Mouse (Mus musculus): ENCODE measurements at regions not wholly inside any gene's neighbourhood (a gene's known extent, or its start where the extent isn't known, plus 50 kb on each side); places are given as distances from the start of the nearest gene placed in this dataset.

- Histone ChIP-seq H3K27me3 (replicated peaks; ENCODE audit: control insufficient read depth, insufficient read depth, low read length) (no peaks in the 10 kb centered on the region), H3K4me1 (replicated peaks; ENCODE audit: control insufficient read depth, insufficient read depth, low read length) (no peaks in the 10 kb centered on the region; the same call in 1 of the 2 replicates), H3K9me3 (ENCODE audit: control insufficient read depth, low read length) (no peaks in the 10 kb centered on the region), H3K4me3 (ENCODE audit: low read depth, low read length) (no peak overlapping the region), H3K9ac (ENCODE audit: low read length) (no peak overlapping the region), H3K27ac (ENCODE audit: low read depth) (no peak overlapping the region), H3K4me2 (ENCODE audit: low read length) (no peak overlapping the region), H3K36me3 (ENCODE audit: control insufficient read depth, insufficient read depth, low read length) (no peaks in the 10 kb centered on the region)
- DNase-seq (ENCODE audit: low spot score): no peak
- no peak for ATAC-seq (replicated peaks; ENCODE audit: low FRiP score, low TSS enrichment, low read depth)
- 71% methylated on average over 6 of the region's 6 CpGs for WGBS
Measured at GRCm38 (mm10) chr14:62167090-62167489, 125.3 kb upstream of the Rnaseh2b start.

- H3K9me3 ChIP-seq (ENCODE audit: control insufficient read depth, low read length): no peaks in the 10 kb centered on the region
- H3K36me3 ChIP-seq (ENCODE audit: control insufficient read depth, insufficient read depth, low read length): no peaks in the 10 kb centered on the region
- 48% methylated on average over 6 of the region's 6 CpGs for WGBS
- DNase-seq (ENCODE audit: low spot score) (no peak), ATAC-seq (replicated peaks; ENCODE audit: low FRiP score, low TSS enrichment, low read depth) (no peak)
- H3K27me3 ChIP-seq (replicated peaks; ENCODE audit: control insufficient read depth, insufficient read depth, low read length): no peaks in the 10 kb centered on the region
- H3K27ac ChIP-seq (ENCODE audit: low read depth): no peak overlapping the region
- no peaks in the 10 kb centered on the region; the same call in 1 of the 2 replicates for H3K4me1 ChIP-seq (replicated peaks; ENCODE audit: control insufficient read depth, insufficient read depth, low read length)
- no peak overlapping the region for H3K4me2 ChIP-seq (ENCODE audit: low read length)
- no peak overlapping the region for H3K9ac ChIP-seq (ENCODE audit: low read length)
- no peak overlapping the region for H3K4me3 ChIP-seq (ENCODE audit: low read depth, low read length)
Measured at GRCm38 (mm10) chr14:62168711-62169110, 123.7 kb upstream of the Rnaseh2b start.

- Histone ChIP-seq H3K27me3 (replicated peaks; ENCODE audit: control insufficient read depth, insufficient read depth, low read length) (no peaks in the 10 kb centered on the region), H3K9ac (ENCODE audit: low read length) (no peak overlapping the region), H3K4me1 (replicated peaks; ENCODE audit: control insufficient read depth, insufficient read depth, low read length) (no peaks in the 10 kb centered on the region; the same call in 1 of the 2 replicates), H3K4me3 (ENCODE audit: low read depth, low read length) (no peak overlapping the region), H3K36me3 (ENCODE audit: control insufficient read depth, insufficient read depth, low read length) (no peaks in the 10 kb centered on the region), H3K4me2 (ENCODE audit: low read length) (no peak overlapping the region), H3K27ac (ENCODE audit: low read depth) (no peak overlapping the region), H3K9me3 (ENCODE audit: control insufficient read depth, low read length) (no peaks in the 10 kb centered on the region)
- WGBS: 76% methylated on average over 5 of the region's 5 CpGs
- DNase-seq (ENCODE audit: low spot score): no peak
- ATAC-seq (replicated peaks; ENCODE audit: low FRiP score, low TSS enrichment, low read depth): no peak
Measured at GRCm38 (mm10) chr14:62170385-62170784, 122.0 kb upstream of the Rnaseh2b start.

- WGBS: 75% methylated on average over 15 of the region's 15 CpGs
- no peaks in the 10 kb centered on the region for H3K9me3 ChIP-seq (ENCODE audit: control insufficient read depth, low read length)
Measured at GRCm38 (mm10) chr14:62171256-62172047, 120.9 kb upstream of the Rnaseh2b start.

GRCm38 (mm10) chr14:62173835-62174530 is 118.4 kb upstream of the Rnaseh2b start:
- H3K27ac ChIP-seq (ENCODE audit: low read depth): no peak overlapping the region

More at GRCm38 (mm10) chr14:62171256-62172047, 120.9 kb upstream of the Rnaseh2b start:
- no peak for ATAC-seq (replicated peaks; ENCODE audit: low FRiP score, low TSS enrichment, low read depth)
- Histone ChIP-seq H3K4me3 (ENCODE audit: low read depth, low read length) (no peak overlapping the region), H3K36me3 (ENCODE audit: control insufficient read depth, insufficient read depth, low read length) (no peaks in the 10 kb centered on the region), H3K4me2 (ENCODE audit: low read length) (no peak overlapping the region), H3K9ac (ENCODE audit: low read length) (no peak overlapping the region), H3K4me1 (replicated peaks; ENCODE audit: control insufficient read depth, insufficient read depth, low read length) (no peaks in the 10 kb centered on the region; the same call in 1 of the 2 replicates), H3K27me3 (replicated peaks; ENCODE audit: control insufficient read depth, insufficient read depth, low read length) (no peaks in the 10 kb centered on the region), H3K27ac (ENCODE audit: low read depth) (no peak overlapping the region)
- DNase-seq (ENCODE audit: low spot score): no peak

GRCm38 (mm10) chr14:62175384-62176048 is 116.9 kb upstream of the Rnaseh2b start:
- Histone ChIP-seq H3K36me3 (ENCODE audit: control insufficient read depth, insufficient read depth, low read length) (no peaks in the 10 kb centered on the region), H3K9me3 (ENCODE audit: control insufficient read depth, low read length) (no peaks in the 10 kb centered on the region), H3K27ac (ENCODE audit: low read depth) (no peak overlapping the region), H3K4me3 (ENCODE audit: low read depth, low read length) (no peak overlapping the region), H3K4me2 (ENCODE audit: low read length) (no peak overlapping the region), H3K27me3 (replicated peaks; ENCODE audit: control insufficient read depth, insufficient read depth, low read length) (no peaks in the 10 kb centered on the region), H3K9ac (ENCODE audit: low read length) (no peak overlapping the region), H3K4me1 (replicated peaks; ENCODE audit: control insufficient read depth, insufficient read depth, low read length) (no peaks in the 10 kb centered on the region; the same call in 1 of the 2 replicates)
- WGBS: 54% methylated on average over 12 of the region's 12 CpGs
- no peak for DNase-seq (ENCODE audit: low spot score)
- no peak for ATAC-seq (replicated peaks; ENCODE audit: low FRiP score, low TSS enrichment, low read depth)

More at GRCm38 (mm10) chr14:62173835-62174530, 118.4 kb upstream of the Rnaseh2b start:
- Histone ChIP-seq H3K9ac (ENCODE audit: low read length) (no peak overlapping the region), H3K4me2 (ENCODE audit: low read length) (no peak overlapping the region), H3K4me3 (ENCODE audit: low read depth, low read length) (no peak overlapping the region), H3K27me3 (replicated peaks; ENCODE audit: control insufficient read depth, insufficient read depth, low read length) (no peaks in the 10 kb centered on the region), H3K4me1 (replicated peaks; ENCODE audit: control insufficient read depth, insufficient read depth, low read length) (no peaks in the 10 kb centered on the region; the same call in 1 of the 2 replicates), H3K9me3 (ENCODE audit: control insufficient read depth, low read length) (no peaks in the 10 kb centered on the region), H3K36me3 (ENCODE audit: control insufficient read depth, insufficient read depth, low read length) (no peaks in the 10 kb centered on the region)
- WGBS: 74% methylated on average over 16 of the region's 16 CpGs
- no peak for DNase-seq (ENCODE audit: low spot score)
- ATAC-seq (replicated peaks; ENCODE audit: low FRiP score, low TSS enrichment, low read depth): no peak

- H3K9me3 ChIP-seq (ENCODE audit: control insufficient read depth, low read length): no peaks in the 10 kb centered on the region
- DNase-seq (ENCODE audit: low spot score) (no peak), ATAC-seq (replicated peaks; ENCODE audit: low FRiP score, low TSS enrichment, low read depth) (no peak)
- no peak overlapping the region for H3K4me3 ChIP-seq (ENCODE audit: low read depth, low read length)
- no peak overlapping the region for H3K27ac ChIP-seq (ENCODE audit: low read depth)
- H3K27me3 ChIP-seq (replicated peaks; ENCODE audit: control insufficient read depth, insufficient read depth, low read length): no peaks in the 10 kb centered on the region
- WGBS: 89% methylated on average over 5 of the region's 5 CpGs
- no peak overlapping the region for H3K4me2 ChIP-seq (ENCODE audit: low read length)
- H3K4me1 ChIP-seq (replicated peaks; ENCODE audit: control insufficient read depth, insufficient read depth, low read length): no peaks in the 10 kb centered on the region; the same call in 1 of the 2 replicates
- H3K36me3 ChIP-seq (ENCODE audit: control insufficient read depth, insufficient read depth, low read length): no peaks in the 10 kb centered on the region
- no peak overlapping the region for H3K9ac ChIP-seq (ENCODE audit: low read length)
Measured at GRCm38 (mm10) chr14:62177509-62177908, 114.9 kb upstream of the Rnaseh2b start.

- ATAC-seq (replicated peaks; ENCODE audit: low FRiP score, low TSS enrichment, low read depth) (no peak), DNase-seq (ENCODE audit: low spot score) (no peak)
- no peaks in the 10 kb centered on the region for H3K9me3 ChIP-seq (ENCODE audit: control insufficient read depth, low read length)
- no peak overlapping the region for H3K4me3 ChIP-seq (ENCODE audit: low read depth, low read length)
- no peak overlapping the region for H3K4me2 ChIP-seq (ENCODE audit: low read length)
- H3K27me3 ChIP-seq (replicated peaks; ENCODE audit: control insufficient read depth, insufficient read depth, low read length): no peaks in the 10 kb centered on the region
- no peaks in the 10 kb centered on the region for H3K36me3 ChIP-seq (ENCODE audit: control insufficient read depth, insufficient read depth, low read length)
- H3K4me1 ChIP-seq (replicated peaks; ENCODE audit: control insufficient read depth, insufficient read depth, low read length): no peaks in the 10 kb centered on the region
- H3K9ac ChIP-seq (ENCODE audit: low read length): no peak overlapping the region
- H3K27ac ChIP-seq (ENCODE audit: low read depth): no peak overlapping the region
- WGBS: 73% methylated on average over 11 of the region's 11 CpGs
Measured at GRCm38 (mm10) chr14:62187360-62187759, 105.0 kb upstream of the Rnaseh2b start.

All from intestine, embryonic 14.5 days (tissue).